Mouse (Mus musculus) hindbrain, embryonic 10.5 days (tissue): ENCODE measurements around the gene Casp2. TPM values are rescaled to one million over a fixed set of nuclear protein-coding genes. Genes with fewer than 3 reads are reported as not detected.

Experiments used
- DNase-seq: peaks from one replicate; pipeline ENCODE4 v3.0.0-alpha.2; 2017; ENCODE audit warnings: low spot score
- H3K27ac ChIP-seq: fragments of 300-500 bp; sonication (generic); 2 replicates; pipeline ENCODE4 v1.5.1; 2016; ENCODE audit warnings: mild to moderate bottlenecking, moderate library complexity
- H3K27me3 ChIP-seq: fragments of 300-500 bp; sonication (generic); 2 replicates; pipeline ENCODE4 v1.6.1; 2016; ENCODE audit warnings: mild to moderate bottlenecking; ENCODE audit not compliant: poor library complexity, insufficient read depth, severe bottlenecking
- H3K36me3 ChIP-seq: fragments of 300-500 bp; sonication (generic); 2 replicates; pipeline ENCODE4 v1.6.1; 2016; ENCODE audit warnings: mild to moderate bottlenecking, moderate library complexity
- H3K4me1 ChIP-seq: fragments of 300-500 bp; sonication (generic); replicated peaks from 2 replicates; pipeline ENCODE4 v1.6.1; 2016; ENCODE audit warnings: mild to moderate bottlenecking
- H3K4me3 ChIP-seq: fragments of 300-500 bp; sonication (generic); 2 replicates; pipeline ENCODE4 v1.5.1; 2016; ENCODE audit warnings: mild to moderate bottlenecking, moderate library complexity
- H3K9me3 ChIP-seq: fragments of 300-500 bp; sonication (generic); 2 replicates; pipeline ENCODE4 v1.6.1; 2016; ENCODE audit warnings: mild to moderate bottlenecking, moderate library complexity
- WGBS: fragments of 180-500 bp; shearing (Covaris S2); methylation state at CpG from one replicate; pipeline ENCODE4 v1.1.7; 2016; 5-methylcytosine and 5-hydroxymethylcytosine counted together
- polyA plus RNA-seq: library from polyadenylated mRNA; unstranded; fragments of >200 nt; fragmentation: Nextera tagmentation; extraction: Ambion mirVana; gene quantifications from 2 replicates; pipeline ENCODE4 v1.2.1, GENCODE M21; 2016

Gene Casp2
- polyA plus RNA-seq, 1 experiment from 2014 or later, result 67.7 TPM

- Histone ChIP-seq H3K27me3 (no peaks in the 10 kb centered on the region), H3K4me3 (no peak overlapping the region), H3K9me3 (no peaks in the 10 kb centered on the region), H3K36me3 (peaks cover 98% of the 10 kb centered on the region), H3K4me1 (no peaks in the 10 kb centered on the region), H3K27ac (no peak overlapping the region)
- DNase-seq, result no peak
- WGBS, result 84% methylated on average over 3 of the region's 3 CpGs
Observed at GRCm38 (mm10) chr6:42295549-42296094, 30.8 kb downstream of the Casp2 start.

GRCm38 (mm10) chr6:42299362-42299761, 34.6 kb downstream of the Casp2 start:
- Histone ChIP-seq H3K4me3 (no peak overlapping the region), H3K27me3 (no peaks in the 10 kb centered on the region), H3K36me3 (peaks cover 89% of the 10 kb centered on the region), H3K27ac (no peak overlapping the region), H3K9me3 (no peaks in the 10 kb centered on the region), H3K4me1 (no peaks in the 10 kb centered on the region)
- 93% methylated on average over 5 of the region's 5 CpGs for WGBS
- DNase-seq, result no peak

- no peak for DNase-seq
- WGBS, result 48% methylated on average over 8 of the region's 8 CpGs
- H3K9me3 ChIP-seq, result no peaks in the 10 kb centered on the region
- H3K27ac ChIP-seq, result no peak overlapping the region
- H3K27me3 ChIP-seq, result no peaks in the 10 kb centered on the region
- H3K4me1 ChIP-seq, result no peaks in the 10 kb centered on the region
- H3K36me3 ChIP-seq, result peaks cover 99% of the 10 kb centered on the region
- no peak overlapping the region for H3K4me3 ChIP-seq
Observed at GRCm38 (mm10) chr6:42309816-42310378, 45.1 kb downstream of the Casp2 start.

- H3K27me3 ChIP-seq, result no peaks in the 10 kb centered on the region
- no peak overlapping the region for H3K27ac ChIP-seq
- no peak overlapping the region for H3K4me3 ChIP-seq
- DNase-seq, result no peak
- no peaks in the 10 kb centered on the region for H3K9me3 ChIP-seq
- H3K4me1 ChIP-seq, result no peaks in the 10 kb centered on the region
- WGBS, result 88% methylated on average over 2 of the region's 2 CpGs
- peaks cover 95% of the 10 kb centered on the region for H3K36me3 ChIP-seq
Observed at GRCm38 (mm10) chr6:42310427-42311053, 45.8 kb downstream of the Casp2 start.

- no peak overlapping the region for H3K27ac ChIP-seq
- H3K4me3 ChIP-seq, result no peak overlapping the region
- DNase-seq, result no peak
- H3K4me1 ChIP-seq, result peaks cover 5% of the 10 kb centered on the region
- WGBS, result 80% methylated on average over 4 of the region's 4 CpGs
- H3K36me3 ChIP-seq, result peaks cover 55% of the 10 kb centered on the region
- H3K27me3 ChIP-seq, result peaks cover 26% of the 10 kb centered on the region
- H3K9me3 ChIP-seq, result no peaks in the 10 kb centered on the region
Observed at GRCm38 (mm10) chr6:42318293-42318692, 53.5 kb downstream of the Casp2 start.

- no peak for DNase-seq
- H3K27ac ChIP-seq, result peak overlapping the region; percentile 92
- H3K9me3 ChIP-seq, result no peaks in the 10 kb centered on the region
- peak overlapping the region; percentile 81 for H3K4me3 ChIP-seq
- peaks cover 14% of the 10 kb centered on the region for H3K4me1 ChIP-seq
- WGBS, result 1% methylated on average over 28 of the region's 28 CpGs
- peaks cover 11% of the 10 kb centered on the region for H3K36me3 ChIP-seq
- peaks cover 32% of the 10 kb centered on the region for H3K27me3 ChIP-seq
Observed at GRCm38 (mm10) chr6:42323371-42324066, 58.7 kb downstream of the Casp2 start.

GRCm38 (mm10) chr6:42324067-42324481, 59.3 kb downstream of the Casp2 start:
- 1% methylated on average over 23 of the region's 32 CpGs for WGBS

GRCm38 (mm10) chr6:42324482-42325267, 59.9 kb downstream of the Casp2 start, which contains the start of gene Fam131b:
Gene Fam131b (minus strand): TSS chr6:42324643.
- DNase-seq, result peak; percentile 71
- H3K27ac ChIP-seq, result peak within 1 kb of the TSS; percentile 92
- H3K36me3 ChIP-seq, result 0 out of 2 replicates have a peak, but pooled peaks cover 6% of the 10 kb centered on the region
- no peaks in the 10 kb centered on the region for H3K9me3 ChIP-seq
- peak within 1 kb of the TSS; percentile 81 for H3K4me3 ChIP-seq
- H3K27me3 ChIP-seq, result peaks cover 32% of the 10 kb centered on the region
- 1% methylated on average over 62 of the region's 68 CpGs for WGBS
- H3K4me1 ChIP-seq, result peaks cover 14% of the 10 kb centered on the region

More at GRCm38 (mm10) chr6:42324067-42324481, 59.3 kb downstream of the Casp2 start:
- Histone ChIP-seq H3K4me3 (peak overlapping the region; percentile 81), H3K27me3 (peaks cover 32% of the 10 kb centered on the region), H3K36me3 (0 out of 2 replicates have a peak, but pooled peaks cover 6% of the 10 kb centered on the region), H3K4me1 (peaks cover 14% of the 10 kb centered on the region), H3K9me3 (no peaks in the 10 kb centered on the region), H3K27ac (peak overlapping the region; percentile 92)
- DNase-seq, result peak; percentile 62

- 4% methylated on average over 7 of the region's 7 CpGs for WGBS
- Histone ChIP-seq H3K27me3 (peaks cover 32% of the 10 kb centered on the region), H3K27ac (peak overlapping the region; percentile 92)
Observed at GRCm38 (mm10) chr6:42325268-42325609, 60.5 kb downstream of the Casp2 start.

GRCm38 (mm10) chr6:42326509-42326908, 61.7 kb downstream of the Casp2 start:
- H3K4me3 ChIP-seq, result no peak overlapping the region
- peaks cover 14% of the 10 kb centered on the region for H3K4me1 ChIP-seq
- no peak for DNase-seq
- H3K9me3 ChIP-seq, result no peaks in the 10 kb centered on the region
- peaks cover 24% of the 10 kb centered on the region for H3K27me3 ChIP-seq
- WGBS, result 93% methylated on average over 3 of the region's 3 CpGs
- H3K27ac ChIP-seq, result no peak overlapping the region
- no peaks in the 10 kb centered on the region for H3K36me3 ChIP-seq

More at GRCm38 (mm10) chr6:42325268-42325609, 60.5 kb downstream of the Casp2 start:
- DNase-seq, result peak; percentile 88
- Histone ChIP-seq H3K4me3 (peak overlapping the region; percentile 81), H3K9me3 (no peaks in the 10 kb centered on the region), H3K4me1 (peaks cover 14% of the 10 kb centered on the region), H3K36me3 (0 out of 2 replicates have a peak, but pooled peaks cover 6% of the 10 kb centered on the region)

GRCm38 (mm10) chr6:42328757-42329156, 64.0 kb downstream of the Casp2 start:
- Histone ChIP-seq H3K9me3 (no peaks in the 10 kb centered on the region), H3K27me3 (peaks cover 1% of the 10 kb centered on the region), H3K4me3 (no peak overlapping the region), H3K27ac (no peak overlapping the region), H3K36me3 (no peaks in the 10 kb centered on the region), H3K4me1 (peaks cover 4% of the 10 kb centered on the region)
- WGBS, result 78% methylated on average over 3 of the region's 3 CpGs
- no peak for DNase-seq

- no peaks in the 10 kb centered on the region for H3K4me1 ChIP-seq
- no peak for DNase-seq
- WGBS, result 76% methylated on average over 3 of the region's 3 CpGs
- no peaks in the 10 kb centered on the region for H3K9me3 ChIP-seq
- no peaks in the 10 kb centered on the region for H3K36me3 ChIP-seq
- H3K27me3 ChIP-seq, result no peaks in the 10 kb centered on the region
- no peak overlapping the region for H3K4me3 ChIP-seq
- H3K27ac ChIP-seq, result no peak overlapping the region
Observed at GRCm38 (mm10) chr6:42330216-42330615, 65.4 kb downstream of the Casp2 start.
